Mouse (Mus musculus) retina, embryonic 14.5 days (tissue): ENCODE measurements around the gene Amfr.

ENCODE experiments used
- DNase-seq: peaks from one replicate; pipeline ENCODE4 v3.0.0-alpha.2; 2015; ENCODE audit warnings: low spot score

Gene Amfr

DNA sequence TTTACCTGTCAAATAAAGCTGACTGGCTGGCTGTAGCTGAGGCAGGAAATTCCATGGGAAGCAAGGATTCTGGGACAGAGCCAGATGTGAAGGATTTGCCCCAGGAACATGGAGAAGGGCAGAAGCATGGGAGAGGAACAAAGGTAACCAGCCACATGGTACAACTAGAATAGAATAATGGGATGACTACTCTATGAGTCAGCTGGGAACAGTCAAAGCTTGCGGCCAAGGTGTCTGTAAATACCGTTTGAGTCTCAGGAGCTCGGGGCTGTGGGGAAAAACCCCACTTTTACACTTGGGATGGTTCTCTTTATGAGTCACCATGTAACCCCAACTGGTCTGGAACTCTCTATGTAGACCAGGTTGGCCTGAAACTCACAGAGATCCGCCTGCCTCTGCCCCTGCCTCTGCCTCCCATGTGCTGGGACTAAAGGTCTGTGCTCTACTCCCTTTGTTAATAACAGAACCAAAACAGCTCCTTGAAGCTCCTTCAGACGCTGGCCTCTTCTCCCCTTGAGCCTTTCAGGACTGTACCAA is 30.9 kb downstream of the Amfr start:
- no peak for DNase-seq

DNA sequence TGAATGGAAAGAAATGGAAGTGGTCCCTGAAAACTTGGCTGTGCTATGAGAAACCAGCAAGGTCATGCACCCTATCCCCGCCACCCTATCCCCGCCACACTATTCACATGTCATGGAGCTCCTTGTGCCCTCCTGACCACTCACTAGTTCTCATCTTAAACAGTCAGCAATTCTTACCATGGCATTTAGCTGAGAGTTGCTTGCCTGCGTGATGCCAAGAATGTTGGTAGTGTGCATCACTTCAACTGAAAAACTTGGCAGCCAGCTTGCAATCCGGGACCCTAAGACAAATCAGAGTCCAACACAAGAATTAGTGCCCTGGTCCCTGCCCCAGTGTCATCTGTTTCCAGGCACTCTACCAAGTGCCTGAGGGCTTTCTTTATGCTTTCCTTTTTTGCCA is 32.5 kb downstream of the Amfr start:
- DNase-seq: no peak

- no peak for DNase-seq
These were observed 36.0 kb downstream of the Amfr start for GRCm38 (mm10) chr8:93976446-93977211.

DNA sequence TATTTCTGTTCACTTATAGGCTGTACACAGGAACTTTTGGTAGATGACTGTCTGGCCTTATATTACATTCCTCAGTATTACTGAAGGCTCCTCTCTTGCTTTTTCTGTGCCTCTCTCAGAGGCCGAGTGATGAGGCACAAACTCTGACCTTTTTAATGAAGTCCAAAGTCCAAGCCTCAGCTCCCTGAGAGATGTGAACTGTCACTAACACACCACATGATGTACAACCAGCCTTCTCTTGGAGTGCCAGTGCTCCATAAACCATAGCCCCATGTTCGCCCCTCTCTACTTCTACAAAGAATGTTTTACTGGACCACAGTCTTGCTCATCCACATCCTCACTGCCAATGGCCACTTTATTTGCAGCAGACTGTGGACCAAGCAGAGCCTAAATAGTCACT is 37.3 kb downstream of the Amfr start:
- no peak for DNase-seq

DNA sequence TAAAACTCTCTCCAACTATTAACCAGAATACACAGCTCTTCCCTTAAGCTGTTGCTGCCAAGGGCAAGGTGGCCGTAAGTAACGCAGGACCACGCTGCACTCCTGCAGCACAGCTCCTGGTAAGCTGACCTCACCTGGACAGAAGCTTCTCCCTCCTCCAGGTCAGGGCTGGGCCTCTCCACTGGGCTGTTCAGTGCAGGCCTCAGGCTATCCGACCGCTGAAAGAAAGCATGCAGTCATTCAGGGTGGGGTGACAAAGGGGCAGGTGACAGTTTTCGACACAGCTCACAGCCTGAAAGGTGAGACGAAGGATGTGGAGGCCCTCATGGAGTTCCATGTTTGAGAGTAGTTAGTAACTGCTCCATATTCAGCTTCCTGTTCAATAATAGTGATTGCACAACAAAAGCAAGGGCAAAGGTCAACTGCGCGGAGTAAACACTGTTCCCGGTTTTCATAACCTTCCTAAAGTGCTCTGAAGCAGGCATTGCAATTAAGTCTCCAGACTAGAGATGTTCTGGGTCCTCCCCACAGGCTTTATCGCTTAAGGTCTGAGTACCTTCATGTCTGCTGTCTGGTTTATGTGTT is 37.9 kb downstream of the Amfr start:
- DNase-seq: no peak

DNA sequence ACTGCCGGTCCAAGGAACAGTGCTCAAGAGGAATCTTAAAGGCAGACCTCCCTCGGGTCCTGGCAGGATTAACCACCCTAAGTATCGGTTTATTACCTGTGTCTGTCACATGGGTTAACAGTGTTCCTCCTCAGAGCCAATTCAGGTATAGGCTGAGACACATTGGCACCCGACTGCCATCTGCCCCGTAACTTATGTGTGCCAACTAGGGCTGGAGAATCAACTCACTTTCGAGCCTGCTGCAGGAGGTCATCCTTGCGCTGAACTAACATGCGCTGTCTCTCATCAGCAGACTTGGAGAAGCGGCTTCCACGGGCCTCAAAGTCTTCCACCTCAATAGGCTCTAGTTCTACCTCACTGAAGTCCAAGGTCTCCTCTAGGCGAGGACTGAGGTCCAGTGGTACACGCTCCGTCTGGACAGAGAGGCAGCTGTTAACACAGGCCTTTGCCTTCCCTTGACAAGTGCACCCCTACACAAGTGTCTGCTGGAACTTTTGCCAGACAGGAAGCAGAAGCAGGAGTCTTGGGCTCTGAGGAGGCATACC is 38.7 kb downstream of the Amfr start:
- no peak for DNase-seq

- no peak for DNase-seq
These were observed 39.5 kb downstream of the Amfr start for GRCm38 (mm10) chr8:93972971-93973734.

- no peak for DNase-seq
These were observed 40.4 kb downstream of the Amfr start for GRCm38 (mm10) chr8:93972211-93972610.

DNA sequence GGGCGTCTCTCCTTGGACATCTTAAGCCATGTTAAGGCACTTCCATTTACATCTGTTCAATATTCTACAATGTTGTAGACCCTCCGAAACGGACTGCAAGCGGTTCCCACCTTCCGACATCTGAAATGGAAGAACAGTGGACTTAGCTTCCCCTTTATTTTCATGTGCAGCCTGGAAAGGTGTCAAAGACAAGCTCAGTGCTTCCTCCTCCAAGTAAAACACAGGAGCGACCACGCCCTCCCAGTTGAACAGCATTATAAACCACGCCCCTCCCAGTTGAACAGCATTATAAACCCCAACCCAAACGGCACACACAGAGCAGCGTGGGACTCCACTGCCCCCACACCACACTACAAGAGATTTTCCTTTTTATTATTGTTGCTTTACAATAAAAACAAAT is 41.2 kb downstream of the Amfr start:
- no peak for DNase-seq

GRCm38 (mm10) chr8:93969626-93970340 is 42.9 kb downstream of the Amfr start:
- no peak for DNase-seq

- no peak for DNase-seq
These were observed 44.3 kb downstream of the Amfr start for GRCm38 (mm10) chr8:93968293-93968692.

- no peak for DNase-seq
These were observed 51.7 kb downstream of the Amfr start for GRCm38 (mm10) chr8:93960909-93961308.

GRCm38 (mm10) chr8:93958402-93958801 is 54.2 kb downstream of the Amfr start:
- no peak for DNase-seq

DNA sequence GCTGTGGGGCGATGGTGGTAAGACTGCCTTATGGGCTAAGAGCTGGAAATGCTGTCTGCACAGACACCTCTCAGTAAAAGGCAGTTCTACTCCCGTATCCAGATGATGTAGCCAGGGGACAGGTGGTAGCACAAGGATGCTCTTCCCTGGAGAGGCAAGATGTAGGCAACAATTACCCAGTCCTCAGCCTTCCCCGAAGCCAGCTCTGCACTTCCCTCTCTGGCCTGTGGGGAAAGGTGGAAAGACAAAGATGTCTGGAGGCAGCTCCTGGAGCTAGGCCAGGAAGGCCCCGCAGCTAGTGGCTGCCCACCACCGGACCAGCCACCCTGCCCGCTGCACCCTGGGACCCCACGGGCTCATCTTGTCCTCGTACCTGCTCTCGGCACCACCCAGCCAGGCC is 60.1 kb downstream of the Amfr start:
- no peak for DNase-seq

DNA sequence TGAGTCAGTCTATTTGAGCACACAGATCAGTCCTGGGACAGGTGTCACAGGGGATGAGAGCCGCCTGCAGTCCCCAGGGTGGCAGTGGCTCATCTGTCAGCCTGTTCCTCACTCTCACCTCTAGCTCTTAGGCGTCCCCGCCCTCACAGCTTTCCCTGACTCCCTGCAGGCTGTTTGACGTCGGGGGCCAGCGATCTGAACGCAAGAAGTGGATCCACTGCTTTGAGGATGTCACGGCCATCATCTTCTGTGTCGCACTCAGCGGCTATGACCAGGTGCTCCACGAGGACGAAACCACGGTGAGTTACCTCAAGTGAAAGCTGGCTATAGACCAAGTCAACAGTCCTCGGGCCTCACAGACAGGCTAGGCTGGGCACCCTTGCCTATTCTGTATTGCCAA is 62.5 kb downstream of the Amfr start:
- no peak for DNase-seq

- DNase-seq: no peak
These were observed 66.2 kb downstream of the Amfr start for GRCm38 (mm10) chr8:93946397-93946796.

- DNase-seq: no peak
These were observed 66.9 kb downstream of the Amfr start for GRCm38 (mm10) chr8:93945781-93946180.

DNA sequence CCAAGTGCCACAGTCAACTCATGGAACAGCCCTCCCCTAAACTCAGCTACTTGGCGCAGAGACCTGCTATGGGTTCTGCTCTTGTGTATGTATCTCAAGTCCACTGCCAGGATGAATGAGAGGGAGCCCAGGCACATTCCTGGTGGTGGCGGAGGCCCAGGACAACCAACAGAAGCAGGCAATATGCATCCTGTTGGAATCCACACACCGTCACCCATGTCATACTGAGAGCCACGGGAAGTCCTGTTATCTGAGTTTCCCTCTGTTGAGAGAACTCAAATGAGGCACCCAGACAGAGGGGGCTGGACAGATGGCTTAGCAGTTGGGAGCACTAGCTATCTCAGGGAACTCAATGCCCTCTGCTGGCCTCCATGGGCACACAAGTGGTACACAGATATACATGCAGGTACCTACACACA is 71.0 kb downstream of the Amfr start:
- no peak for DNase-seq

GRCm38 (mm10) chr8:93940542-93941423 is 71.9 kb downstream of the Amfr start:
- DNase-seq: no peak

DNA sequence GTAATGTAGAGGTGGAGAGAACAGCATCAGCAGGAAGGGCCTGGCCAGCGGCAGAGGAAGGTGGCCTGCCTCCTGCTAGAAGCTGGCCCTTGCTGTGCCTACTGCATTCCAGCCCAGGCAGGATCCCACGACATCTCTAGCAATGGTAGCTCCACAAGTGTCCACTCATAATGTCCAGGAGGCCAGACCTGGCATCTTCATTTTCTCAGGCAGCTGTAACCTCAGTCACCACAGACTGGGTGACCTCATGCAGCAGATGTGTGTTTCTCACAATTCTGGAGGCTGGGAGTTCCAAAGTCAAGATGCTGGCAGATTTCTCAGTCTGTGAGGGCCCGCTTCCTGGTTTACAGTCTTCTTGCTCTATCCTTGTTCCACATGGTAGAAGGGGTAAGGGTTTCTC is 74.4 kb downstream of the Amfr start:
- no peak for DNase-seq

DNA sequence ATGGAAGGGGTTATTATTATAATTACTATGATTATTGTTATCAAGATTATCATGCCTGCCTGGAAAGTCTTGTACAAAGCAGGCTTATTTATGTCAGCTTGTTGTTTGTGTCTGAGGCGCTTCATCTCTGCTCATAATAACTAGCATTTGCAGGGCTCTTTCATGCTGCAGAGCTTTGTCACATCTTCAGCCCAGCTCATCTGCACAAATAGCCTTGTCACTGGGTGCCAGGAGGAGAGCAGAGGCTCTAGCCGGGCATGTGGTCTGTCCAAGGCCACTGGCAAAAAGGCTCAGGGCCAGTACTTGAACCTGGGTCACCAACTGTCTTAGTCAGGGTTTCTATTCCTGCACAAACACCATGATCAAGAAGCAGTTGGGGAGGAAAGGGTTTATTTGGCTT is 79.4 kb downstream of the Amfr start:
- DNase-seq: no peak
